Mouse (Mus musculus): ENCODE data around the gene Sptbn2.

The Sptbn2 gene

GRCm38 (mm10) chr19:4711098-4711600, at the start of gene Sptbn2:
Gene Sptbn2, plus strand, starts transcription at chr19:4711167.
- no peak for DNase-seq

GRCm38 (mm10) chr19:4666815-4667214, 44.2 kb upstream of the Sptbn2 start:
- no peak for DNase-seq

GRCm38 (mm10) chr19:4670776-4671175, 40.2 kb upstream of the Sptbn2 start:
- DNase-seq: no peak

GRCm38 (mm10) chr19:4672401-4672800, 38.6 kb upstream of the Sptbn2 start:
- DNase-seq: no peak

GRCm38 (mm10) chr19:4694346-4694745, 16.6 kb upstream of the Sptbn2 start:
- no peak for DNase-seq

GRCm38 (mm10) chr19:4697121-4697520, 13.8 kb upstream of the Sptbn2 start:
- DNase-seq: no peak

- DNase-seq: no peak
Measured at GRCm38 (mm10) chr19:4697721-4698120, 13.2 kb upstream of the Sptbn2 start.

GRCm38 (mm10) chr19:4698205-4698677, 12.7 kb upstream of the Sptbn2 start, which contains the start of gene Gm960:
Gene Gm960, minus strand, starts transcription at chr19:4698668.
- peak; percentile 25 to 36 for DNase-seq

GRCm38 (mm10) chr19:4698856-4699255, 12.1 kb upstream of the Sptbn2 start:
- no peak for DNase-seq

GRCm38 (mm10) chr19:4699821-4700220, 11.1 kb upstream of the Sptbn2 start:
- DNase-seq: no peak

GRCm38 (mm10) chr19:4700656-4701055, 10.3 kb upstream of the Sptbn2 start:
- DNase-seq: no peak

GRCm38 (mm10) chr19:4701221-4701620, 9.7 kb upstream of the Sptbn2 start:
- no peak for DNase-seq

GRCm38 (mm10) chr19:4708765-4709164, 2.2 kb upstream of the Sptbn2 start:
- DNase-seq: no peak

- no peak for DNase-seq
Measured at GRCm38 (mm10) chr19:4711601-4712155, 711 bp downstream of the Sptbn2 start.

GRCm38 (mm10) chr19:4712156-4712780, 1.3 kb downstream of the Sptbn2 start:
- DNase-seq: no peak

GRCm38 (mm10) chr19:4712781-4713526, 2.0 kb downstream of the Sptbn2 start:
- no peak for DNase-seq

- no peak for DNase-seq
Measured at GRCm38 (mm10) chr19:4713886-4714285, 2.9 kb downstream of the Sptbn2 start.

- DNase-seq: no peak
Measured at GRCm38 (mm10) chr19:4716756-4717155, 5.8 kb downstream of the Sptbn2 start.

GRCm38 (mm10) chr19:4717281-4717680, 6.3 kb downstream of the Sptbn2 start:
- DNase-seq: no peak

GRCm38 (mm10) chr19:4718716-4719115, 7.7 kb downstream of the Sptbn2 start:
- DNase-seq: no peak

GRCm38 (mm10) chr19:4719351-4719764, 8.4 kb downstream of the Sptbn2 start:
- no peak for DNase-seq

- DNase-seq: no peak
Measured at GRCm38 (mm10) chr19:4720112-4720511, 9.1 kb downstream of the Sptbn2 start.

GRCm38 (mm10) chr19:4720671-4721244, 9.8 kb downstream of the Sptbn2 start:
- DNase-seq: no peak
